Mouse (Mus musculus): Measurements from ENCODE around the gene Reep3. TPM values are rescaled to one million over a fixed set of nuclear protein-coding genes. Genes with fewer than 3 reads are reported as not detected.

The Reep3 gene
- polyA plus RNA-seq, 1 experiment, result 34.8 TPM

DNA sequence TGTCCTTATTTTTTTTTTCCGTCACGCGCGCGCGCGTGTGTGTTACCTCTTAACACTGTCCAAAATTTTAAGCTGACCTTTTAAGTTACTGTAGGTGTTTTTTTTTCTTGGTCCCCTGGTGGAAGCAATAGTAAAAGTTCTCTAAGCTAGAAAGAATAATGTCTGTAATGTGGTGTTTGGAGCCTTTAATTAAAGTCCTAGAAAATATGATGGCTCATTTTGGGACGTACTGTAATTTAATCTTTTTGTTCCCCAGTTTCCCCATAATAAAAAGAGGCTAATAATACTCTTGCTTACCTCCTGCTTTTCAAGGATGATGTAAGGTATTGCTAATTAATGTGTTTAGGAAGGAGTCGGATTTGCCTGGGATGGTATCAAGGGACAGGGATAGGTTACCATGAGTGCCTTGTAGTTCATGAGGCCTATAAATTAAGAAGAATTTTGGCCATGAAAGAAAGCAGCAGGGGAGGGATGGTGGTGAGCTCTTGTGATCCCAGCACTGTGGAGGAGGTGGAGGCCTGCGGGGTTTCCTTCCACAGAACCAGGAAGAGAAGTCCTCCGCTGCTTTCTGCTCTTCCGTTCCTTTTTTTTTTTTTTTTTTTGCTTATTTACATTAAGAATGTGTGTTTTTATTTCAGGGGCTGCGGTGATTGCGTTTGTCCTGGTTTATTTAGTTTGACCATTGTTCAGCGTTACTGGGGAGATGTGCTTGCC, 849 bp upstream of the Reep3 start:
- no peak for TF ChIP-seq CTCF (IDR thresholded peaks at IDR 0.05; ENCODE audit: borderline replicate concordance, extremely low read depth, insufficient read depth, insufficient read length)
- no peak for TF ChIP-seq POLR2A (IDR thresholded peaks at IDR 0.05; ENCODE audit: borderline replicate concordance, extremely low read depth, insufficient read depth, insufficient read length, poor library complexity, severe bottlenecking)
- peak; percentile 64 for DNase-seq (ENCODE audit: low read depth)

DNA sequence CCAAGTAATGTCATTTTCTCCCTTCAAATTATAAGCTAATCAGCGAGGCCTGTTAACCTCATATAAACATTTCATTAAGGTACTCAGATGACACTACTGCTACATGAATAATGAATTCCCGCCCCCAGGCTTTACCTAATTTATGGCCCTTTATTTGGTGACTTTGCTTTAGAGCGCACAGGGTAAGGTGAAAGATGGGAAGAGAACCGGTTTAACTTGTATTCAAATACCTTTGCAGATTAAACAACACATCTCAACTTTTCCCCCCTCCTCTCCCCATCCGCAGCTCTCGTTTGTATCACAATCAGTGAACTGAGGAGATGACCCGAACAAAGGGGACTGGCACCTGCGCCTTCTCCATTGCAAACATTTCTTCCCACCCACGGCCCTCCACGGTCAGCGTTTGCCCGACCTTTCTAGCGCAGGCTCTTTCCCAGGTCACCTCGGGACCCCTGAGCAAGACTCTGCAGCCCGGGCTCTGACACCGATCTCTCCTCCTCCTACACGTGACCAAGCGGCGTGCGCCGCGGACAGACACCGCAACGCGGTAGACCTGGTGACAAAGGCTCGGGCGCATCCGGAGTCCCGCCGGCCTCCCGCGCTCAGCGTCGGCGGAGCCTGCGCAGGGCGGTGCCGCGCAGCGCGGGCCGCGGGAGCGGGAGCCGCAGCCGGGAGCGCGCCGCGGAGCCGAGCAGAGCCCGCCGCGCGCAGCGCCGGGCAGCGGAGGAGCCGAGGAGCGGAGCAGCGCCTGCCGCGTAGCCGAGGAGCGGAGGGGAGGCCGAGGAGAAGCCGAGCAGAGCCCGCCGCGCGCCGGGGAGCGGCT, 736 bp downstream of the Reep3 start, which contains the start of gene Jmjd1c:
TSS of gene Jmjd1c (plus strand) at position 328 of the 823 bp plus-strand sequence.
- no peak for TF ChIP-seq CTCF (IDR thresholded peaks at IDR 0.05; ENCODE audit: borderline replicate concordance, extremely low read depth, insufficient read depth, insufficient read length)
- peak; percentile 97 for TF ChIP-seq POLR2A (IDR thresholded peaks at IDR 0.05; ENCODE audit: borderline replicate concordance, extremely low read depth, insufficient read depth, insufficient read length, poor library complexity, severe bottlenecking)
- peak; percentile 95 for DNase-seq (ENCODE audit: low read depth)

DNA sequence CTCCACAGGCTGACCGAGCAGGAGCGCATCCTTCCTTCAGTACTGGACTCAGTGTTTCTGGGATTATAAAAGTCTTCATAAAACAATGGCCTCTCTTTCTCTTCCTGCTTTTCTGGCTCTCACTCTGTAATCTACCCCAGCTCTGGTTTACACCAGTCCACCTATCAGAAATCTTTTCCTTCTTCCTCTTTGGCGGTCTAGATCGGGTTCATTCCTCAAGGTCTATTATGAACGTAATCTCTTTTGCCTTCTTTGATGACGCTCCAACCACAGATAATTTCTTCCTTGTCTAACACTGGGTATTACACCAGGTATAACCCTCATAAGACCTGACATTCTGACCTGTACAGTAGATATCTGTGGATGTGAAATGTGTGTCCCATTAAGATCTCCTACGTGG, 1.8 kb downstream of the Reep3 start:
- DNase-seq (ENCODE audit: low read depth), result no peak
- TF ChIP-seq CTCF (IDR thresholded peaks at IDR 0.05; ENCODE audit: borderline replicate concordance, extremely low read depth, insufficient read depth, insufficient read length), result no peak
- no peak for TF ChIP-seq POLR2A (IDR thresholded peaks at IDR 0.05; ENCODE audit: borderline replicate concordance, extremely low read depth, insufficient read depth, insufficient read length, poor library complexity, severe bottlenecking)

DNA sequence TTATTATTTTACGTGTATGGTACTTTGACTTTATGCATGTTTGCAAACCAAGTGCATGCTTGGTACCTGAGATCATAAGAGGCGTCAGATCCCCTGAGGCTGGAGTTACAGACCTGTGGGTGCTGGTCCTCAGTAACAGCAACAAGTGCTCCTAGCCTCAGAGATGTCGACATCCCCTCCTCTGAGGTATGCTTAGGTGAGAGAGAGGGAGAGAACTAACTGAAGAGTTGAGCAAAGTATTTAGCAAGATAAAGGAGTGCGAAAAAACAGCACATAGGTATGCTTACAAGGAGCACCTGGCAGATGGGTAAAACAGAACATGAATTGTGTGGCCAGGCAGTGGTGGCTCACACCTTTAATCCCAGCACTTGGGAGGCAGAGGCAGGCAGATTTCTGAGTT, 6.1 kb downstream of the Reep3 start:
- no peak for TF ChIP-seq POLR2A (IDR thresholded peaks at IDR 0.05; ENCODE audit: borderline replicate concordance, extremely low read depth, insufficient read depth, insufficient read length, poor library complexity, severe bottlenecking)
- TF ChIP-seq CTCF (IDR thresholded peaks at IDR 0.05; ENCODE audit: borderline replicate concordance, extremely low read depth, insufficient read depth, insufficient read length), result no peak
- DNase-seq (ENCODE audit: low read depth), result no peak

DNA sequence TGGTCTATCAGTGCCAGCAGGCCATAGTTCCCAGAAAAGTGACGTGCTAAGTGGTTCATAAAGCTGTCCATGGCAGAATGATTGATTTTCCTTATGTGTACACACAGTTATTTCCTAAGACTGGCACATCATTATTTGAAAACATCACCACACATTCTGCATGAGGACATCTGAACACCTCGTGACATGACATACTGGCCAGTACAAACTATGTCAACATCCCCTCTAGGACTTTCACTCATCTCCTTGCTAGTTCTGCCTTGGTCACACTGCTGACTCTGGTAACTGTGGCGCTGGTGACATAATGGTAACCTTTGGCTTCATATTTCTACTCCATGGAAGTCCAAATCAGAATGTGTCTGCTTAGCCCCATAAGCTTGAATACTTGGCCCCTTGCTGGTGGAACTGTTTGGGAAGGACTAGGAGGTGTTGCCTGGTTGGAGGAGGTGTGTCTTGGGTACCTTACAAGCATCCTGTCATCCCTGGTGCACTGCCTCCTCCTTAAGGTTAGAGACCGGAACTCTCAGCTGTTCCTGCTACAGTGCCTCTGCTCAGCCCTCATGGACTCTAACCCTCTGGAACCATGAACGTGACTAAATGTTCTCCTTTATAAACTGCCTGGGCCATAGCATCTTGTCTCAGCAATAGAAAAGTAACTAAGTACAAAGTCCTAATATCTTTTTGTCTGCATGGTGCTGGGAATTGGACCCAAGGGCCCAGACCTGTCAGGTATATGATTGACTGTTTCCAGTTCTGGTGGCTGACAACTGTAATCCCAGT, 9.1 kb downstream of the Reep3 start:
- no peak for TF ChIP-seq CTCF (IDR thresholded peaks at IDR 0.05; ENCODE audit: borderline replicate concordance, extremely low read depth, insufficient read depth, insufficient read length)
- no peak for TF ChIP-seq POLR2A (IDR thresholded peaks at IDR 0.05; ENCODE audit: borderline replicate concordance, extremely low read depth, insufficient read depth, insufficient read length, poor library complexity, severe bottlenecking)
- no peak for DNase-seq (ENCODE audit: low read depth)

DNA sequence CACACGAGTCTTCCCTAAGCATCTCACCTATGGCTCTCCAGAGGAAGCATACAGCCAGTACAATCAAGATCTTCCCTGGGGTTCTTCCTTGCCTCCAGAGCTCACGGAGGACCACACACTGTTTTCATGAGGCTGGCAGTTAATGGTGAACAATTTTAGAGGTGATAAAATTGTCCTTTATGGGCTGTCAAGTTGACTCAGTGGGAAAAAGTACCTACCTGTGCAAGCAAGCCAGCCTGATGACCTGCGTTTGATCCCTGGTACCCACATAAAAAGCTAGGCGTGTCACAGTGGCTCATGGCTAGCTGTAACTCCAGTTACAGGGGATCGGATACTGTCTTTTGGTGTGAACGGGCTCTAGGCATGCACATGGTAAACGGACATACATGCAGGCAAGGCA, 10.8 kb downstream of the Reep3 start:
- TF ChIP-seq POLR2A (IDR thresholded peaks at IDR 0.05; ENCODE audit: borderline replicate concordance, extremely low read depth, insufficient read depth, insufficient read length, poor library complexity, severe bottlenecking), result no peak
- no peak for TF ChIP-seq CTCF (IDR thresholded peaks at IDR 0.05; ENCODE audit: borderline replicate concordance, extremely low read depth, insufficient read depth, insufficient read length)
- no peak for DNase-seq (ENCODE audit: low read depth)

DNA sequence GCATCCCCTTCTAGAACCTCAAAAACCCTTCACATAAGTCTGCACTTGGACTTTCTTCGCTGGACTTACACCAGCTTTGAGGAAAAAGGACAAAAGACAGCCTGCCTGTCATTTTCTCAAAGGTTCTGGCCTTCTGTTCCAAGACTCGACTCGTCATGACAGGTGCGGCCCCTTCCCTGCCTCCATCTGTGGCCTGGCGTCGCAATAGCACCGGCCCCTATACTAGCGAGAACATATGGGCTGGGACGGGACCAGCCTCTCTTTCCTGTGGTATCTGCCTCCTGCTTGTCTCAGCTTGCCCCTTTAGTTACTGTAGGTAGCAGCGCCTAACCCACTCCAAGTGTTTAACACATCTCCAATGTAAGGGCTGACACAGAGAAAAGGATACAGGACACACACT, 11.6 kb downstream of the Reep3 start:
- peak; percentile 63 for DNase-seq (ENCODE audit: low read depth)
- TF ChIP-seq POLR2A (IDR thresholded peaks at IDR 0.05; ENCODE audit: borderline replicate concordance, extremely low read depth, insufficient read depth, insufficient read length, poor library complexity, severe bottlenecking) (no peak), CTCF (IDR thresholded peaks at IDR 0.05; ENCODE audit: borderline replicate concordance, extremely low read depth, insufficient read depth, insufficient read length) (no peak)

DNA sequence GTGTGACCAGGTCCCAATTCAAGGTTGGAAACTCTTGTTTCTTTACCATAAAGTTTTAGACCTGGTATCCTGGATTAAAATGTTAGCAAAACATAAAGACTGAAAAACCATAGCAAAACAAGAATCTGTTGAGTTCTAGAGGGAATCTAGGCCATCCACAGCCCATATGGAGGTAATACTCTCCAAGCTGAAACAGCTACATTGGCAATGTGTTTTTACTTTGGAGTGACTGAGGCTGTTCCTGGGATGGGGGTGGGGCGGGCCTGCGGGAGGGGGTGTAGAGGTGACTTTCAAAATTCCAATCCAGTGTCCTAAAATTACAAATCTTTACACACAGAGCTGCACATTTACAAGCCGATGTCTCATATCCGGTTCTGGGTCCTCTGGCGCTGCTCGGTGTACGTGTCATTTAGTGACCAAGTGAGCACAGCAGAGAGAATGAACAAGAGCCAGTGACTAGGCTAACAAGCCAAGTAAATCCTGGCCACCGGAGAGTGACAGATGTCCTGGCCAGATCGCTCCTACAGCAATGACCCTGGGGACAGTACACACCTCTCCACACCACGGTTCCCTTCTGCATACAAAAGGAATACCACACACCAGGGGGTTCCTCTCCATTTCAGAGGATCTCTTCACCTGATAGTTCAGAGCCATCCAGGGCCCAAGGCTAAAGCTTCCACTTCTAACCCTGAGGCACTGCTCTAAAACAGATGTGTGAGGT, 13.1 kb downstream of the Reep3 start:
- DNase-seq (ENCODE audit: low read depth), result no peak

DNA sequence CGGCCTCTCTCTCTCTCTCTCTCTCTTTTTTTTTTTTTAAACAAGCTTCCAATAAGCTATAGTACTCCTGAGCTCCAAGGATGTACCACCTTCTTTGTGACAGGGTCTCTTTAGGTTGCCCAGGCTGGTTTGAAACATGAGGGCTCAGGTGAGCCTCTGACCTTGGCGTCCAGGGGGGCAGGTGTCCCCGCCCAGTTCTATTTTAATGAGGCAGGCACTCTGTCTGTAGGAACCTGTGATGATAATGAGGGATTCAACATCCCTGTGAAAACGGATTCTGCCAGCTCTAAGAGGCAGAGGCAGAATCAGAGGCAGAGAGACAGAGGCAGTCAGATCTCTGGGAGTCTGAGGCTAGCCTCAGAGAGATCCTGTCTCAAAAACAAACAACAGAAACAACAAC, 14.2 kb downstream of the Reep3 start:
- TF ChIP-seq CTCF (IDR thresholded peaks at IDR 0.05; ENCODE audit: borderline replicate concordance, extremely low read depth, insufficient read depth, insufficient read length), result no peak
- TF ChIP-seq POLR2A (IDR thresholded peaks at IDR 0.05; ENCODE audit: borderline replicate concordance, extremely low read depth, insufficient read depth, insufficient read length, poor library complexity, severe bottlenecking), result no peak
- DNase-seq (ENCODE audit: low read depth), result no peak

More for the DNA sequence above, 13.1 kb downstream of the Reep3 start:
- no peak for TF ChIP-seq CTCF (IDR thresholded peaks at IDR 0.05; ENCODE audit: borderline replicate concordance, extremely low read depth, insufficient read depth, insufficient read length)
- TF ChIP-seq POLR2A (IDR thresholded peaks at IDR 0.05; ENCODE audit: borderline replicate concordance, extremely low read depth, insufficient read depth, insufficient read length, poor library complexity, severe bottlenecking), result no peak

DNA sequence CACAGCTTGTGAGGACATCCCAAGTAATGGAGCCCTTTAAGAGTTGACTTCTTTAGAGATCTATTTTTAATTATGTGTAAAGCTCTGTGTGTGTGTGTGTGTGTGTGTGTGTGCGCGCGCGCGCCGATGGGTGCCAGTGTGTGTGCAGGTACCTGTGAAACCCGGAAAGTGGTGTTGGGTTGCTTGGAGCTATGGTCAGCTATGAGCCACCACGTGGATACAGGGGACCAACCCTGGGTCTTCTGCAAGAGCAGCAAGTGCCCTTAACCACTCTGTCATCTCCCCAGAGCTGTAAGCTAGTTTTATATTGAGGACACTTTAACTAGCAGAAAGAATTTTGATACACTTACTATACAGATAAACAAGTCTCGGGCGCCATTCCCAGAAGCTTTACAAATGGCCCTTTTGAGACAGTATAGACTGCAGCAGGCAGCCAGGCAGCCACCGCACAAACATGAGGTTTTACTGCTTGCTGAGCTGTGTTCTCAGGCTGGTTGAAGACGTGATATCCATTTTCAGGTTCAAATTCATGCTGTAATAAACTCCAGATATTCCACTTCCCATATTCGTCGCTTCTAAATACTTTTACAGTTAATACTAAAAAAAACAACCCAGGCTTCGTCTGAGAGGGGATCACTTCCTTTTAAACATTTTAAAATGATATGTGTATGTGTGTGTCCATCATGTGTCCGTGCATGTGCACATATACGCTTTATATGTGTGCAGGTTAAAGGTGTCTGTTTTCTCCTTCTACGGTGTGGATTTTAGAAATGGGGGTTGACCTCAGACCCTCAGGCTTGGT, 15.3 kb downstream of the Reep3 start:
- no peak for DNase-seq (ENCODE audit: low read depth)
- TF ChIP-seq CTCF (IDR thresholded peaks at IDR 0.05; ENCODE audit: borderline replicate concordance, extremely low read depth, insufficient read depth, insufficient read length) (no peak), POLR2A (IDR thresholded peaks at IDR 0.05; ENCODE audit: borderline replicate concordance, extremely low read depth, insufficient read depth, insufficient read length, poor library complexity, severe bottlenecking) (no peak)
